Mouse (Mus musculus): ENCODE results near the gene Cpe. TPM values are rescaled to one million over a fixed set of nuclear protein-coding genes. Genes with fewer than 3 reads are reported as not detected.

Gene Cpe
- total and polyA plus RNA-seq, 2 experiments from 2014 or later = 149 to 247 TPM

DNA sequence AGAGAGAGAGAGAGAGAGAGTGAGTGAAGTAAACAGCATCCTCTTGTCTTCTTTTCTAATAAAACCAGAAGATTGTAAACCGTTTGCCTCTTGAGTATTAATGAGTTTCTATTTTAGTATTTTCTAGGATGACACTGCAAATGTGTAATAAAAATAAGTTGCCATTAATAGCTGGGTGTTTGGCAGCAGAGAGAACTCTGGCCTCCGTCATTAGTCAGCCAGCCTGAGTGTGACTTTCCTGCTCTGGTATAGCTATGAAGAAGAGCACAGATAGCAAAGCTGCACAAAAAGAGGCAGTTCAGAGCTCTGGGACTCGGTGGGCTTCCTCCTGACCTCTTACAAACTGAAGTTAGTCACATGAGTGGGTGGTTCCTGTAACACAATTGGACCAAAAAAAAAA lies 27.3 kb downstream of the Cpe start:
- DNase-seq (ENCODE audit: low spot score) = peak; percentile 72
- H3K4me2 ChIP-seq (ENCODE audit: low read depth, low read length) = peak overlapping the region; percentile 25; the same call in 1 of the 2 replicates
- H3K27ac ChIP-seq (ENCODE audit: low read depth) = peak overlapping the region; percentile 43; the same call in 1 of the 2 replicates

DNA sequence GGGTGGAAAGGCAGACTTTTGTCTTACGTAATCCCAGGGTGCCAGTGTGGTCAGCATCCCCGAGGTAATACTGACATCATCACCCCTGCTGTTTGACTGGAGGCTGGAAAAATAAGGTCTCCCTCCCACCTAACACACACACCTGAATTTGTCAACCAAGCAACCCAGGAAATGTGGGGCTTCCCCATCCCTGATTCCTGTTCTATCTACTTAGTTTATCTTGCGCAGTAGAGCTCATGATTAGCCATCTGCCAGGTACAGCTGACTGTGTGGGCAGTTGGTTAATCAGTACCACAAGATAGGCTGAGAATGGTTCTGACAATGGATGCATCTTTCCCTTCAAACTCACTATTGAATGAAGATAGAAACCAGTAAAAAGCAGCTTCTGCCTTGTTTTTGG lies 28.0 kb downstream of the Cpe start:
- Histone ChIP-seq H3K9ac (replicated peaks; ENCODE audit: low read depth, low read length) (no peak overlapping the region), H3K9me3 (replicated peaks; ENCODE audit: control insufficient read depth, low read length) (no peaks in the 10 kb centered on the region), H3K4me1 (ENCODE audit: control insufficient read depth, insufficient read depth) (peaks cover 18% of the 10 kb centered on the region), H3K4me2 (ENCODE audit: low read depth, low read length) (no peak overlapping the region), H3K4me3 (ENCODE audit: low read depth, low read length) (no peak overlapping the region), H3K27me3 (ENCODE audit: control insufficient read depth, insufficient read depth, low read length) (no peaks in the 10 kb centered on the region), H3K36me3 (replicated peaks; ENCODE audit: control insufficient read depth, insufficient read depth, low read length) (no peaks in the 10 kb centered on the region), H3K27ac (ENCODE audit: low read depth) (no peak overlapping the region)
- 64% methylated on average over 3 of the region's 3 CpGs for WGBS
- DNase-seq (ENCODE audit: low spot score) = no peak
- ATAC-seq (ENCODE audit: insufficient read depth, low read depth) = no peak
- TF ChIP-seq CTCF (IDR thresholded peaks at IDR 0.05; ENCODE audit: low read depth) (no peak), EP300 (IDR thresholded peaks at IDR 0.05; ENCODE audit: low read depth) (no peak)

More for the DNA sequence above, 27.3 kb downstream of the Cpe start:
- no peak overlapping the region for H3K9ac ChIP-seq (replicated peaks; ENCODE audit: low read depth, low read length)
- no peaks in the 10 kb centered on the region for H3K36me3 ChIP-seq (replicated peaks; ENCODE audit: control insufficient read depth, insufficient read depth, low read length)
- no peaks in the 10 kb centered on the region for H3K9me3 ChIP-seq (replicated peaks; ENCODE audit: control insufficient read depth, low read length)
- WGBS = 7% methylated on average over 3 of the region's 3 CpGs
- no peak for TF ChIP-seq EP300 (IDR thresholded peaks at IDR 0.05; ENCODE audit: low read depth)
- no peak for TF ChIP-seq CTCF (IDR thresholded peaks at IDR 0.05; ENCODE audit: low read depth)
- no peak overlapping the region for H3K4me3 ChIP-seq (ENCODE audit: low read depth, low read length)
- peak; percentile 62 for ATAC-seq (ENCODE audit: insufficient read depth, low read depth)
- peaks cover 18% of the 10 kb centered on the region for H3K4me1 ChIP-seq (ENCODE audit: control insufficient read depth, insufficient read depth)
- no peaks in the 10 kb centered on the region for H3K27me3 ChIP-seq (ENCODE audit: control insufficient read depth, insufficient read depth, low read length)

DNA sequence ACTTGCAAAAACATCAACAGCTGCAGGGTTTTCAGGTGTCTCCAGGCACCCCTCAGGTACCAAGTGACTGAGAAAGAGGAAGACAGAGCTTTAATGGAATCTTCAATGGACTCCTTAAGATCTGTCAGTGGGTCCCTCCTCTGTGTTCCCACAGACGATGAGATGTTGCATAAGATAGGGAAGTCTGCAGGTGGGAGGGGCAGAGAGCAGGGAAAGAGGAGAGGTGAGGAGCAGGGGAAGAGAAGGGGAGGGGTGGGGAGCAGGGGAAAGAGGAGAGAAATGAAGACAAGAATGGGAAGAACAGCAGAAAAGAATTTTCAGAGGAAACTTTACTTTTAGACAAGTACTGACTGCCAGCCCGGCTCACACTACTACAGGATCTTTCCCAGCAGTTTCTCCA lies 28.5 kb downstream of the Cpe start:
- Histone ChIP-seq H3K4me1 (ENCODE audit: control insufficient read depth, insufficient read depth) (peaks cover 18% of the 10 kb centered on the region), H3K36me3 (replicated peaks; ENCODE audit: control insufficient read depth, insufficient read depth, low read length) (no peaks in the 10 kb centered on the region), H3K9me3 (replicated peaks; ENCODE audit: control insufficient read depth, low read length) (no peaks in the 10 kb centered on the region), H3K9ac (replicated peaks; ENCODE audit: low read depth, low read length) (no peak overlapping the region), H3K4me3 (ENCODE audit: low read depth, low read length) (no peak overlapping the region), H3K27me3 (ENCODE audit: control insufficient read depth, insufficient read depth, low read length) (no peaks in the 10 kb centered on the region), H3K27ac (ENCODE audit: low read depth) (no peak overlapping the region), H3K4me2 (ENCODE audit: low read depth, low read length) (no peak overlapping the region)
- ATAC-seq (ENCODE audit: insufficient read depth, low read depth) (no peak), DNase-seq (ENCODE audit: low spot score) (no peak)
- TF ChIP-seq CTCF (IDR thresholded peaks at IDR 0.05; ENCODE audit: low read depth) (no peak), EP300 (IDR thresholded peaks at IDR 0.05; ENCODE audit: low read depth) (no peak)
- WGBS = 66% methylated on average over 2 of the region's 2 CpGs

DNA sequence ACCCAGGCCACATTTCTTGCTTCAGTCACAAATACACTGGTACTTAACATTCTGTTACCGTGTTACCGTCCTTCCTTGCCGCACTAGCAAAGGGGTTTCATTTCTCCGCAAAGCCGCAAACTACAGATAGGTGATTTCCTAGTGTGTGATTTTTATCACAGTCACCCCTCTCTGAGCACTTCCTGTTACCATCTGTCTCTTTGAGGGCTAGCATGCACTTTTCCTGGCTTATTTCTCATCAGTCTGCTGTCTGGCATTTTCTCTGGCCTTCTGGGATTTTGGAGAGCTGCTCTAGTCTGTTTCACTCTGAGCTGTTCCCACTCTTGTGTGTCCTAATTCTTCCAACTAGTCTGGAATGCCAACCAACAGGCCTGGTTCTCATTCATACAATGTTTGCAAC lies 33.8 kb downstream of the Cpe start:
- WGBS = 60% methylated on average over 5 of the region's 5 CpGs
- no peaks in the 10 kb centered on the region for H3K36me3 ChIP-seq (replicated peaks; ENCODE audit: control insufficient read depth, insufficient read depth, low read length)
- no peak for TF ChIP-seq CTCF (IDR thresholded peaks at IDR 0.05; ENCODE audit: low read depth)
- TF ChIP-seq EP300 (IDR thresholded peaks at IDR 0.05; ENCODE audit: low read depth) = no peak
- H3K4me3 ChIP-seq (ENCODE audit: low read depth, low read length) = no peak overlapping the region
- no peak for ATAC-seq (ENCODE audit: insufficient read depth, low read depth)
- H3K9ac ChIP-seq (replicated peaks; ENCODE audit: low read depth, low read length) = no peak overlapping the region
- H3K4me1 ChIP-seq (ENCODE audit: control insufficient read depth, insufficient read depth) = no peaks in the 10 kb centered on the region
- H3K4me2 ChIP-seq (ENCODE audit: low read depth, low read length) = no peak overlapping the region
- H3K9me3 ChIP-seq (replicated peaks; ENCODE audit: control insufficient read depth, low read length) = no peaks in the 10 kb centered on the region
- no peak for DNase-seq (ENCODE audit: low spot score)
- peak overlapping the region; percentile 1; the same call in 1 of the 2 replicates for H3K27ac ChIP-seq (ENCODE audit: low read depth)
- H3K27me3 ChIP-seq (ENCODE audit: control insufficient read depth, insufficient read depth, low read length) = no peaks in the 10 kb centered on the region

DNA sequence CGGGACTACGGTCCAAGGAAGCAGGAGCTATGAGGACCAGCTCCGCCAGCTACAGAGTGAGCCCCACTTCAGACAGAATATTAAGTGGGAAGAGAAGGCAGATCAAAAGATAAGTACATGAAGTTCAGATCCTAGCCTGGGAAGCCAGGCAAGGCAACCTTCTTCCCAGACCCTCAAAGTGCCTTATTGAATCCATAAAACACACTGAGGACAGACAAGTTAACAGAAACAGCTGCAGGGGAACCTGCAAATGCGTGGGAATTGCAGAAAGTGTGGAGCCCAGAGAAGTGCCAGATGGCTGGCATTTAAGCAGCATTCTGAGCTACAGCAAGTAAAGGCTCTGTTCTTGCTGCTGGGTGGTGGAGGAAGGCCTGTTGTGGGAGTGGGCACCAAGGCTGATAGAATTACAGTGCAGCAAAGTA lies 34.9 kb downstream of the Cpe start:
- no peak overlapping the region for H3K4me2 ChIP-seq (ENCODE audit: low read depth, low read length)
- no peak overlapping the region for H3K27ac ChIP-seq (ENCODE audit: low read depth)
- H3K36me3 ChIP-seq (replicated peaks; ENCODE audit: control insufficient read depth, insufficient read depth, low read length) = no peaks in the 10 kb centered on the region
- H3K4me1 ChIP-seq (ENCODE audit: control insufficient read depth, insufficient read depth) = no peaks in the 10 kb centered on the region
- H3K27me3 ChIP-seq (ENCODE audit: control insufficient read depth, insufficient read depth, low read length) = no peaks in the 10 kb centered on the region
- H3K9ac ChIP-seq (replicated peaks; ENCODE audit: low read depth, low read length) = no peak overlapping the region
- ATAC-seq (ENCODE audit: insufficient read depth, low read depth) = no peak
- no peak for TF ChIP-seq EP300 (IDR thresholded peaks at IDR 0.05; ENCODE audit: low read depth)
- no peak for TF ChIP-seq CTCF (IDR thresholded peaks at IDR 0.05; ENCODE audit: low read depth)
- WGBS = 87% methylated on average over 4 of the region's 4 CpGs
- no peak for DNase-seq (ENCODE audit: low spot score)
- no peak overlapping the region for H3K4me3 ChIP-seq (ENCODE audit: low read depth, low read length)
- no peaks in the 10 kb centered on the region for H3K9me3 ChIP-seq (replicated peaks; ENCODE audit: control insufficient read depth, low read length)

DNA sequence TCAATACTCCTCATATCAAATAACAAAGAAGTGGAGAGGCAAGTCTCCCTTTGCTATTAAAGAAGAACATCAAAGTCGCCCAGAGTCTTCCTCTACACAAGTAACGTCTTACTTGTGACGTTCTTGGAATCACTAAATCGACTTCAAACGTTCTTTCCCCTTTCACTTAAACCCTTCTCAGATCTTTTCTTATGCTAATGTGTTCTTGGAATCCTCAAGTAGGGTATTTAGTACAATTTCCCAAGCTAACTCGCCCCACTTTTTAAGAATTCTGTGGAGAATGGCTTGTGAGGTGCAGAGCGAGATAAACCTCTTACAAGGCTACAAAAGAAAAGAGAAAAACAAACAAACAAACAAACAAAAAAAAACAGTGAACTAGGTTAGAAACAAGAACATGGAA lies 35.3 kb downstream of the Cpe start:
- no peaks in the 10 kb centered on the region for H3K4me1 ChIP-seq (ENCODE audit: control insufficient read depth, insufficient read depth)
- H3K4me3 ChIP-seq (ENCODE audit: low read depth, low read length) = no peak overlapping the region
- no peak for ATAC-seq (ENCODE audit: insufficient read depth, low read depth)
- TF ChIP-seq CTCF (IDR thresholded peaks at IDR 0.05; ENCODE audit: low read depth) = no peak
- no peak for TF ChIP-seq EP300 (IDR thresholded peaks at IDR 0.05; ENCODE audit: low read depth)
- H3K9me3 ChIP-seq (replicated peaks; ENCODE audit: control insufficient read depth, low read length) = no peaks in the 10 kb centered on the region
- H3K27ac ChIP-seq (ENCODE audit: low read depth) = no peak overlapping the region
- DNase-seq (ENCODE audit: low spot score) = no peak
- H3K4me2 ChIP-seq (ENCODE audit: low read depth, low read length) = no peak overlapping the region
- H3K36me3 ChIP-seq (replicated peaks; ENCODE audit: control insufficient read depth, insufficient read depth, low read length) = no peaks in the 10 kb centered on the region
- no peak overlapping the region for H3K9ac ChIP-seq (replicated peaks; ENCODE audit: low read depth, low read length)
- 62% methylated on average over 7 of the region's 7 CpGs for WGBS
- H3K27me3 ChIP-seq (ENCODE audit: control insufficient read depth, insufficient read depth, low read length) = no peaks in the 10 kb centered on the region

Data from heart, postnatal 0 days (tissue).